Mouse (Mus musculus) intestine, embryonic 16.5 days (tissue): ENCODE results near the gene Tcta. TPM values are rescaled to one million over a fixed set of nuclear protein-coding genes. Genes with fewer than 3 reads are reported as not detected.

ENCODE experiments used
- ATAC-seq: fragments of 200-750 bp; cut with Nextera tagmentation; 2 replicates; pipeline ENCODE4 v1.8.0; 2017; ENCODE audit warnings: moderate TSS enrichment, moderate library complexity
- H3K27ac ChIP-seq: fragments of 300-500 bp; sonication (generic); 2 replicates; pipeline ENCODE4 v1.5.1; 2014; ENCODE audit warnings: mild to moderate bottlenecking, low read length
- H3K27me3 ChIP-seq: fragments of 300-500 bp; sonication (generic); replicated peaks from 2 replicates; pipeline ENCODE4 v1.6.1; 2014; ENCODE audit warnings: low read length, control low read depth, mixed read lengths; ENCODE audit not compliant: control insufficient read depth, insufficient read depth
- H3K36me3 ChIP-seq: fragments of 300-500 bp; sonication (generic); 2 replicates; pipeline ENCODE4 v1.6.1; 2014; ENCODE audit warnings: low read length, control low read depth; ENCODE audit not compliant: control insufficient read depth, insufficient read depth
- H3K4me1 ChIP-seq: fragments of 300-500 bp; sonication (generic); 2 replicates; pipeline ENCODE4 v1.6.1; 2014; ENCODE audit warnings: low read length, control low read depth, mixed read lengths; ENCODE audit not compliant: control insufficient read depth, insufficient read depth
- H3K4me2 ChIP-seq: fragments of 300-500 bp; sonication (generic); 2 replicates; pipeline ENCODE4 v1.6.1; 2014; ENCODE audit warnings: low read depth, low read length, control low read depth
- H3K4me3 ChIP-seq: fragments of 300-500 bp; sonication (generic); 2 replicates; pipeline ENCODE4 v1.5.1; 2014; ENCODE audit warnings: mild to moderate bottlenecking, low read length
- H3K9ac ChIP-seq: fragments of 300-500 bp; sonication (generic); 2 replicates; pipeline ENCODE4 v1.6.1; 2014; ENCODE audit warnings: low read depth, low read length
- H3K9me3 ChIP-seq: fragments of 300-500 bp; sonication (generic); 2 replicates; pipeline ENCODE4 v1.6.1; 2016; ENCODE audit warnings: low read length, control low read depth; ENCODE audit not compliant: control insufficient read depth
- WGBS: fragments of 180-500 bp; shearing (Covaris S2); extraction: QIAGEN DNeasy Blood & Tissue Kit; methylation state at CpG from one replicate; pipeline ENCODE4 v1.1.7; 2014; 5-methylcytosine and 5-hydroxymethylcytosine counted together
- polyA plus RNA-seq: library from polyadenylated mRNA; unstranded; fragments of >200 nt; fragmentation: Nextera tagmentation; extraction: Ambion mirVana; gene quantifications from 2 replicates; pipeline ENCODE4 v1.2.1, GENCODE M21; 2015

Gene Tcta
- polyA plus RNA-seq, 1 experiment from 2014 or later = 40.9 TPM

DNA sequence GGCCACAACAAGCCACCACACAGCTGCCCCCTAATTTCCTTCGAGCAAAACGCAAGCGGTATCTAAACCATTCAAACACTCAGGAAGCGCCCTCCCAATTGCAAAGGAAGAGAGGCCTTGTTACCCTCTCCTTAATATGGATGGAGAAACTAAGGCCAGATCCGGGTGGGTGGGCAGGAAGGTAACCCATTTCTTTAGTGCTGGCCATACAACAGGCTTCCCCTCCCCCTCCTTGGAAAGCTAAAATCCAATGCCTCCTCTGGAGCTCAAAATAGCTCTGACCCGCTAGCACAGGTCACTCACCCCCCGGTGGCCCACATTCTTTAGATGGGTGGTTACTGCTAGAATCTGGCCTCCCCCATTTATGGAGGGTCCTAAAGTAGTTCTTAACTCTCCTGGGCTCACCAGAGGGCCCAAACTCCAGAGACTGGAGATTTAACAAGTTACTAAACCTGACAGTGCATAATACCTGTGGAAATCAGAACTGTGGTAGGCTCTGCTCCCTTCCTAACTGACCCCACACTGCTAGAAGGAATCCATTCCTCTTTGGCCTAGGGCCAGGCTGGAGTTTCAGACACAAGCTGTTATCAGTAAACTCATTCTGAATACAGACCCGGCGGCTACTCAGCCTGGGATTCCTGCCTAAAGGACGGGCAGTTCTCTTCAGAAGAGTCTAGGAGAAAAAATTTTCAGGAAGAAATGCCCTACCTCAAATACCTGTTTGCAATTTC is 41.6 kb downstream of the Tcta start:
- 8% methylated on average over 10 of the region's 10 CpGs for WGBS
- H3K36me3 ChIP-seq = no peaks in the 10 kb centered on the region
- no peaks in the 10 kb centered on the region for H3K9me3 ChIP-seq
- H3K9ac ChIP-seq = peak overlapping the region; percentile 60
- H3K27me3 ChIP-seq = no peaks in the 10 kb centered on the region
- peaks cover 28% of the 10 kb centered on the region for H3K4me1 ChIP-seq
- H3K4me2 ChIP-seq = peak overlapping the region; percentile 71
- H3K27ac ChIP-seq = peak overlapping the region; percentile 97
- ATAC-seq = peak; percentile 13
- peak overlapping the region; percentile 92 for H3K4me3 ChIP-seq

DNA sequence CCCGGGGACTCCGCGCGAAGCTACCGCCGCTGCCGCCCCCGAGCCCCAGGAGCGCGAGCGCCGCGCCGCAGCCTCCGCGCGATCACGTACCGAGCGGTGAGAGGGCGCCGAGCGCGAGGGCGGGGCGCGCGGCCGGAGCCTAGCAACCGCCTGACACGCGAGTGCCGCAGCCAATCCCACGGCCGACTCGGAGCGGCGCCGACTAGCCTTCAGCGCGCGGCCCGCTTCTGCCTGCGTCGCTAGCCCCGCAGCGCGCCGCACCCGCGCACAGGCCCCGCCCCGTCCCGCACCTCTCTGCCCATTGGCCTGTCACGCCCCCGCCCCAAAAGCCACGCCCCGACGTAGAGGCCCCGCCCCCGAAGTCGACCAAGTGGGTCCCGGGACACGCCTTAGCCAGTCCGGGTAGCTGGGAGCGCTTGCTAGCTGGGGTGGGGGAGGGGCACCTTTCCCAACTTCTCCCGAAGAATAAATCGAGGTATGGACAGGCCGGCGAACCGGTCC is 42.2 kb downstream of the Tcta start, which contains the start of gene Dag1:
Dag1 (minus strand) TSS at position 269 of the 501 bp plus-strand sequence.
- ATAC-seq = peak; percentile 96
- Histone ChIP-seq H3K27me3 (no peaks in the 10 kb centered on the region), H3K4me1 (peaks cover 27% of the 10 kb centered on the region), H3K27ac (peak within 1 kb of the TSS; percentile 97), H3K4me2 (peak within 1 kb of the TSS; percentile 71), H3K4me3 (peak within 1 kb of the TSS; percentile 92), H3K9ac (peak within 1 kb of the TSS; percentile 92), H3K36me3 (no peaks in the 10 kb centered on the region), H3K9me3 (no peaks in the 10 kb centered on the region)
- WGBS = under 1% methylated on average over 69 of the region's 71 CpGs

DNA sequence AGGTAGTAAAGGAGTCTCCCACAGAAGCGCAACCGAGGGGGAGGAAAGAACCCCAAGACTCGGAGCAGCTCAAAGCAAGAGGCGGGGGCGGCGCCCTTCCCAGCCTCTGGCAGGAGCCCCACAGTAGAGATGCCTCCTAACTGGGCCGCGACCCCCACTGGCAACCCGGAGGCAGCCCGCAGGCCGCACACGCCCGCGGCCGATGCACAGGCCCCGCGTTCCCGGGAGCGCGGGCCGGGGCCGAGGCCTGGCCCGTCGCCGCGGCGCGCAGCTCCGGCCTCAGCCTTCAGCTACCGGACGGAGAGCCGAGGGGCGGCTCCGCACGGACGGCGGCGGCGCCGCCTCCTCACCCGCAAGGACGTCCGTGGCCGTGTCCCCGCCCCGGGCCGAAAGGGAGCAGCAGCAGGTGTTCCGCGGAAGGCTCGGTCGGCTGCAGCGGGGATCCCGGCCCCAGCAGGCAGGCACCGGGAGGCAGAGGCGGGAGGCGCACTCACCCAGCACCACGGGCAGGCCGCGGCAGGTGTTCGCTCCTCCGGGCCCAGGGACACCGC is 42.8 kb downstream of the Tcta start:
- no peaks in the 10 kb centered on the region for H3K36me3 ChIP-seq
- peaks cover 27% of the 10 kb centered on the region for H3K4me1 ChIP-seq
- ATAC-seq = peak; percentile 65
- no peaks in the 10 kb centered on the region for H3K27me3 ChIP-seq
- under 1% methylated on average over 62 of the region's 62 CpGs for WGBS
- H3K4me2 ChIP-seq = peak overlapping the region; percentile 71
- H3K9me3 ChIP-seq = no peaks in the 10 kb centered on the region
- peak overlapping the region; percentile 97 for H3K27ac ChIP-seq
- H3K9ac ChIP-seq = peak overlapping the region; percentile 92
- peak overlapping the region; percentile 92 for H3K4me3 ChIP-seq

- peaks cover 27% of the 10 kb centered on the region for H3K4me1 ChIP-seq
- H3K4me3 ChIP-seq = peak overlapping the region; percentile 92
- no peaks in the 10 kb centered on the region for H3K27me3 ChIP-seq
- H3K27ac ChIP-seq = no peak overlapping the region
- H3K36me3 ChIP-seq = no peaks in the 10 kb centered on the region
- no peaks in the 10 kb centered on the region for H3K9me3 ChIP-seq
- H3K4me2 ChIP-seq = peak overlapping the region; percentile 71
- ATAC-seq = no peak
- H3K9ac ChIP-seq = peak overlapping the region; percentile 92
- 31% methylated on average over 11 of the region's 11 CpGs for WGBS
Measured at GRCm38 (mm10) chr9:108262494-108263049, 43.4 kb downstream of the Tcta start.

DNA sequence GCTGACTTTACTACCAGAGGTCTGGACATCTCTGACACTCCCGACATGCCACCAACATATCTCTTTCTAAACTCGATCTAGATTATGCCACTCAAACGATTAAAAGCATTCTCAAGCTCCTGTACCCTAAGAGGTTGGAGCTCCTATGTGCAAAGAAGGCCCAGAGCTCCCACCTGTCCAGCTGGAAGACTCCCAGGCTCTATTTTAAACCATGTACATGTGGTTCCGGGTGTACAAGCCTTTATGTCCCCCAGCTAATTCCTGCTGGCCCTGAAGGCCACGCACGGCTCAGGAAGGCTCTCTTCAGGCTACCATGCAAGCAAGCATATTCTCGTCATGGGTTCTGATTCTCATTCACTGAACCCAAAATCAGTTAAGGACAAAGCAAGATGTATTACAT is 44.1 kb downstream of the Tcta start:
- H3K9me3 ChIP-seq = no peaks in the 10 kb centered on the region
- H3K4me2 ChIP-seq = peak overlapping the region; percentile 71
- peak overlapping the region; percentile 59 for H3K9ac ChIP-seq
- H3K4me1 ChIP-seq = peaks cover 27% of the 10 kb centered on the region
- H3K4me3 ChIP-seq = peak overlapping the region; percentile 92
- peak overlapping the region; percentile 14; the same call in 1 of the 2 replicates for H3K27ac ChIP-seq
- WGBS = 60% methylated on average over 7 of the region's 7 CpGs
- H3K27me3 ChIP-seq = no peaks in the 10 kb centered on the region
- H3K36me3 ChIP-seq = no peaks in the 10 kb centered on the region
- no peak for ATAC-seq

- Histone ChIP-seq H3K4me3 (no peak overlapping the region), H3K27me3 (no peaks in the 10 kb centered on the region), H3K9ac (no peak overlapping the region), H3K36me3 (no peaks in the 10 kb centered on the region), H3K4me1 (peaks cover 27% of the 10 kb centered on the region), H3K9me3 (no peaks in the 10 kb centered on the region), H3K4me2 (no peak overlapping the region), H3K27ac (no peak overlapping the region)
- ATAC-seq = no peak
- WGBS = 83% methylated on average over 4 of the region's 4 CpGs
Measured at GRCm38 (mm10) chr9:108260526-108260925, 45.4 kb downstream of the Tcta start.

Other genes with a start within 250 kb of the Tcta start
- 1.8 and 2.0 TPM in 2 replicates for gene Mst1, start 225.7 kb downstream of the Tcta start, polyA plus RNA-seq
- gene Rnf123, start 222.8 kb downstream of the Tcta start, polyA plus RNA-seq = 20.3 and 22.3 TPM in 2 replicates
- 105 and 109 TPM in 2 replicates for gene Apeh, start 211.6 kb downstream of the Tcta start, polyA plus RNA-seq
- 5.4 TPM in 2 replicates for gene Bsn, start 115.8 kb downstream of the Tcta start, polyA plus RNA-seq
- gene Dag1, start 42.2 kb downstream of the Tcta start, polyA plus RNA-seq = 67.9 and 76.8 TPM in 2 replicates
- gene Nicn1, start 15.7 kb downstream of the Tcta start, polyA plus RNA-seq = 24.6 and 29.1 TPM in 2 replicates
- 15.5 TPM in 2 replicates for gene Amt, start 9.3 kb downstream of the Tcta start, polyA plus RNA-seq
- gene Rhoa, start within 50 bp of the Tcta start, polyA plus RNA-seq = 425 and 427 TPM in 2 replicates
- gene Gpx1, start 32.7 kb upstream of the Tcta start, polyA plus RNA-seq = 1,298 and 1,315 TPM in 2 replicates
- gene Usp4, start 41.7 kb upstream of the Tcta start, polyA plus RNA-seq = 84.4 and 92.1 TPM in 2 replicates
- 0.49 and 0.55 TPM in 2 replicates for gene 1700102P08Rik, start 86.6 kb upstream of the Tcta start, polyA plus RNA-seq
- 1.1 TPM in 2 replicates for gene Ccdc36, start 122.3 kb upstream of the Tcta start, polyA plus RNA-seq
- gene BC048562, start 130.3 kb upstream of the Tcta start, polyA plus RNA-seq = not detected in 2 replicates
- 49.2 and 53.5 TPM in 2 replicates for gene Ccdc71, start 154.4 kb upstream of the Tcta start, polyA plus RNA-seq
- gene Klhdc8b, start 155.4 kb upstream of the Tcta start, polyA plus RNA-seq = 44.7 and 49.6 TPM in 2 replicates
- gene Lamb2, start 173.6 kb upstream of the Tcta start, polyA plus RNA-seq = 26.6 and 33.6 TPM in 2 replicates
- 35.7 and 42.8 TPM in 2 replicates for gene Usp19, start 184.4 kb upstream of the Tcta start, polyA plus RNA-seq
- gene Qars, start 201.5 kb upstream of the Tcta start, polyA plus RNA-seq = 111 and 118 TPM in 2 replicates
- 90.2 and 93.4 TPM in 2 replicates for gene Qrich1, start 210.6 kb upstream of the Tcta start, polyA plus RNA-seq